Mouse (Mus musculus) cortical plate, adult 2 months (tissue): ENCODE data around the gene Miox. TPM values are rescaled to one million over a fixed set of nuclear protein-coding genes. Genes with fewer than 3 reads are reported as not detected.

Experiments used
- H3K27ac ChIP-seq: fragments of 200-500 bp; 2 replicates; pipeline ENCODE4 v1.5.1; 2012; ENCODE audit warnings: low read length, control low read depth, inconsistent platforms; ENCODE audit not compliant: insufficient read depth
- H3K4me1 ChIP-seq: fragments of 200-500 bp; 2 replicates; pipeline ENCODE4 v1.6.1; 2011; ENCODE audit warnings: low read length; ENCODE audit not compliant: control insufficient read depth, insufficient read depth
- H3K4me3 ChIP-seq: fragments of 200-500 bp; 2 replicates; pipeline ENCODE4 v1.5.1; 2011; ENCODE audit warnings: mild to moderate bottlenecking, low read length, control low read depth; ENCODE audit not compliant: insufficient read depth
- CTCF ChIP-seq: fragments of 200-500 bp; IDR thresholded peaks from 2 replicates; pipeline ENCODE4 v1.5.1; 2011; ENCODE audit warnings: mild to moderate bottlenecking, control low read depth, low read length; ENCODE audit not compliant: insufficient read depth; ENCODE audit errors: extremely low read depth
- POLR2A ChIP-seq: fragments of 200-500 bp; IDR thresholded peaks from 2 replicates; pipeline ENCODE4 v1.6.1; 2011; ENCODE audit warnings: mild to moderate bottlenecking, low read length, control low read depth; ENCODE audit not compliant: insufficient read depth; ENCODE audit errors: extremely low read depth
- polyA plus RNA-seq: library from polyadenylated mRNA; depleted of rRNA; stranded (reverse); fragments of >200 nt; gene quantifications from 2 replicates; pipeline ENCODE4 v1.2.3, GENCODE M21; 2012

Gene Miox
- polyA plus RNA-seq, 1 experiment, result not detected

GRCm38 (mm10) chr15:89336422-89336821 is 2.2 kb downstream of the Miox start:
- H3K4me1 ChIP-seq, result no peaks in the 10 kb centered on the region
- H3K27ac ChIP-seq, result no peak overlapping the region
- TF ChIP-seq POLR2A, result no peak
- TF ChIP-seq CTCF, result no peak
- no peak overlapping the region for H3K4me3 ChIP-seq

GRCm38 (mm10) chr15:89339696-89340095 is 5.5 kb downstream of the Miox start:
- Histone ChIP-seq H3K4me1 (no peaks in the 10 kb centered on the region), H3K4me3 (no peak overlapping the region), H3K27ac (no peak overlapping the region)
- TF ChIP-seq POLR2A (no peak), CTCF (no peak)

- Histone ChIP-seq H3K4me3 (no peak overlapping the region), H3K4me1 (no peaks in the 10 kb centered on the region), H3K27ac (no peak overlapping the region)
- TF ChIP-seq POLR2A, result no peak
- TF ChIP-seq CTCF, result no peak
Measured at GRCm38 (mm10) chr15:89340136-89340535, 5.9 kb downstream of the Miox start.

- Histone ChIP-seq H3K4me3 (no peak overlapping the region), H3K27ac (no peak overlapping the region), H3K4me1 (no peaks in the 10 kb centered on the region)
- TF ChIP-seq CTCF (no peak), POLR2A (no peak)
Measured at GRCm38 (mm10) chr15:89341678-89342077, 7.5 kb downstream of the Miox start.

GRCm38 (mm10) chr15:89343325-89343724 is 9.1 kb downstream of the Miox start:
- Histone ChIP-seq H3K4me3 (no peak overlapping the region), H3K27ac (no peak overlapping the region), H3K4me1 (no peaks in the 10 kb centered on the region)
- TF ChIP-seq POLR2A, result no peak
- no peak for TF ChIP-seq CTCF

GRCm38 (mm10) chr15:89350447-89350846 is 16.2 kb downstream of the Miox start:
- Histone ChIP-seq H3K4me1 (no peaks in the 10 kb centered on the region), H3K27ac (no peak overlapping the region), H3K4me3 (no peak overlapping the region)
- TF ChIP-seq POLR2A, result no peak
- TF ChIP-seq CTCF, result no peak

GRCm38 (mm10) chr15:89351302-89351701 is 17.1 kb downstream of the Miox start:
- no peak for TF ChIP-seq CTCF
- TF ChIP-seq POLR2A, result no peak
- Histone ChIP-seq H3K27ac (no peak overlapping the region), H3K4me1 (no peaks in the 10 kb centered on the region), H3K4me3 (no peak overlapping the region)

GRCm38 (mm10) chr15:89352054-89352453 is 17.9 kb downstream of the Miox start:
- H3K4me3 ChIP-seq, result no peak overlapping the region
- no peak for TF ChIP-seq CTCF
- no peak for TF ChIP-seq POLR2A
- H3K4me1 ChIP-seq, result no peaks in the 10 kb centered on the region
- H3K27ac ChIP-seq, result no peak overlapping the region

- no peak for TF ChIP-seq CTCF
- TF ChIP-seq POLR2A, result no peak
- Histone ChIP-seq H3K4me1 (no peaks in the 10 kb centered on the region), H3K4me3 (no peak overlapping the region), H3K27ac (no peak overlapping the region)
Measured at GRCm38 (mm10) chr15:89352795-89353194, 18.6 kb downstream of the Miox start.

- no peak overlapping the region for H3K27ac ChIP-seq
- no peaks in the 10 kb centered on the region; the same call in 1 of the 2 replicates for H3K4me1 ChIP-seq
- TF ChIP-seq CTCF (no peak), POLR2A (no peak)
- H3K4me3 ChIP-seq, result no peak overlapping the region
Measured at GRCm38 (mm10) chr15:89353837-89354236, 19.6 kb downstream of the Miox start.
